Mouse (Mus musculus) bone marrow, adult 2 months (tissue): ENCODE data around the gene Gm20662.

Experiments
- CTCF ChIP-seq: fragments of 200-500 bp; IDR thresholded peaks from 2 replicates; pipeline ENCODE4 v1.5.1; 2011; ENCODE audit warnings: low read length, control low read depth; ENCODE audit not compliant: control insufficient read depth, insufficient read depth
- POLR2A ChIP-seq: fragments of 200-500 bp; IDR thresholded peaks from 2 replicates; pipeline ENCODE4 v1.6.1; 2011; ENCODE audit warnings: low read depth, mild to moderate bottlenecking, control low read depth, low read length, borderline replicate concordance; ENCODE audit not compliant: control insufficient read depth

- TF ChIP-seq CTCF = no peak
- peak; percentile 62; the same call in 1 of the 2 replicates for TF ChIP-seq POLR2A
These were observed 86.9 kb downstream of the Gm20662 start, which contains the start of gene Rnf123 for GRCm38 (mm10) chr9:108082988-108083431.
